Mouse (Mus musculus) liver, postnatal 0 days (tissue): ENCODE data around the gene Zfp503.

Source experiments
- CTCF ChIP-seq: sonication (generic); IDR thresholded peaks from 2 replicates; pipeline ENCODE4 v1.5.1; 2016; ENCODE audit warnings: antibody characterized with exemption, low read depth
- EP300 ChIP-seq: IDR thresholded peaks from 2 replicates; pipeline ENCODE4 v1.6.1; 2016; ENCODE audit warnings: antibody characterized with exemption, low read depth, mild to moderate bottlenecking

- TF ChIP-seq CTCF = no peak
- TF ChIP-seq EP300 = no peak
Measured at GRCm38 (mm10) chr14:21967375-21968010, 21.9 kb downstream of the Zfp503 start.
